Mouse (Mus musculus): ENCODE data around the gene Nckap5. TPM values are rescaled to one million over a fixed set of nuclear protein-coding genes. Genes with fewer than 3 reads are reported as not detected.

Gene Nckap5
- total and polyA plus RNA-seq, 3 experiments = not detected

GRCm38 (mm10) chr1:126766971-126767370 lies 63.6 kb downstream of the Nckap5 start:
- Histone ChIP-seq H3K27ac (ENCODE audit: insufficient read depth, low read depth) (no peak overlapping the region), H3K4me3 (replicated peaks in 1 of 3; ENCODE audit: low read depth in 2 of 3, low read length in 2 of 3, poor library complexity in 1 of 3) (no peak overlapping the region), H3K79me2 (replicated peaks; ENCODE audit: control insufficient read depth, extremely low read depth, insufficient read depth, poor library complexity, severe bottlenecking) (no peaks in the 10 kb centered on the region), H3K9me3 (replicated peaks; ENCODE audit: low read length) (peaks cover 3% of the 10 kb centered on the region), H3K4me2 (ENCODE audit: insufficient read depth, low read depth, poor library complexity, severe bottlenecking) (no peak overlapping the region), H3K36me3 (replicated peaks in 1 of 2; ENCODE audit: control insufficient read depth in 1 of 2, insufficient read depth in 1 of 2, low read length in 1 of 2) (no peaks in the 10 kb centered on the region), H3K9ac (ENCODE audit: insufficient read depth, low read depth) (no peak overlapping the region), H3K4me1 (ENCODE audit: control insufficient read depth in 1 of 2, insufficient read depth in 2 of 2) (peaks cover 0 to 10% of the 10 kb centered on the region in 2 experiments; a peak in 2 of 4 replicates), H3K27me3 (replicated peaks) (no peaks in the 10 kb centered on the region)
- in situ Hi-C loops (cut with MboI; ENCODE audit: low pct_ligation_motif_present, low pct_unique_long_range_greater_than_20kb, low sequenced_read_pairs) = no loop called here
- TF ChIP-seq NELFE (IDR thresholded peaks at IDR 0.05; ENCODE audit: low read depth, low read length) = no peak
- TF ChIP-seq ZC3H11A (IDR thresholded peaks at IDR 0.05; ENCODE audit: low read depth, low read length) = no peak
- TF ChIP-seq MAFK (IDR thresholded peaks at IDR 0.05; ENCODE audit: insufficient replicate concordance, low read length) = no peak
- TF ChIP-seq SMC3 (IDR thresholded peaks at IDR 0.05; ENCODE audit: low read depth, low read length) = no peak
- no peak for TF ChIP-seq ZNF384 (IDR thresholded peaks at IDR 0.05; ENCODE audit: low read depth, low read length)
- no peak for TF ChIP-seq GABPA (IDR thresholded peaks at IDR 0.05; ENCODE audit: insufficient replicate concordance, low read depth, low read length)
- TF ChIP-seq IRF4 (IDR thresholded peaks at IDR 0.05; ENCODE audit: low read depth, low read length) = no peak
- TF ChIP-seq ZKSCAN1 (IDR thresholded peaks at IDR 0.05; ENCODE audit: borderline replicate concordance, low read depth, low read length) = no peak
- no peak for TF ChIP-seq SIN3A (IDR thresholded peaks at IDR 0.05; ENCODE audit: low read length)
- no peak for TF ChIP-seq E2F4 (IDR thresholded peaks at IDR 0.05; ENCODE audit: insufficient replicate concordance, low read depth, low read length)
- dilution Hi-C loops (cut with MboI; ENCODE audit: extremely low pct_ligation_motif_present, extremely low pct_unique_long_range_greater_than_20kb, low sequenced_read_pairs) = no loop called here
- DNase-seq (ENCODE audit: extremely low read depth) = no peak

GRCm38 (mm10) chr1:126765506-126766170 lies 65.0 kb downstream of the Nckap5 start:
- H3K9me3 ChIP-seq (replicated peaks; ENCODE audit: low read length) = peaks cover 7% of the 10 kb centered on the region
- DNase-seq (ENCODE audit: extremely low read depth) = no peak
- H3K4me3 ChIP-seq (replicated peaks in 1 of 3; ENCODE audit: low read depth in 2 of 3, low read length in 2 of 3, poor library complexity in 1 of 3) = no peak overlapping the region
- H3K79me2 ChIP-seq (replicated peaks; ENCODE audit: control insufficient read depth, extremely low read depth, insufficient read depth, poor library complexity, severe bottlenecking) = no peaks in the 10 kb centered on the region
- TF ChIP-seq JUND (conservative IDR thresholded peaks at IDR 0.05; ENCODE audit: low read depth, low read length) = no peak
- no peak for TF ChIP-seq MAX (IDR thresholded peaks at IDR 0.05; ENCODE audit: low read length)
- no peak for TF ChIP-seq CTCF (conservative IDR thresholded peaks at IDR 0.05 in 1 of 2, IDR thresholded peaks at IDR 0.05 in 1 of 2; ENCODE audit: low read depth in 2 of 2, low read length in 2 of 2)
- no peak for TF ChIP-seq IRF4 (IDR thresholded peaks at IDR 0.05; ENCODE audit: low read depth, low read length)
- TF ChIP-seq TBP (conservative IDR thresholded peaks at IDR 0.05; ENCODE audit: low read depth, low read length) = no peak
- no peak for TF ChIP-seq TCF12 (IDR thresholded peaks at IDR 0.05; ENCODE audit: low read depth, low read length)
- no peak for TF ChIP-seq E2F4 (IDR thresholded peaks at IDR 0.05; ENCODE audit: insufficient replicate concordance, low read depth, low read length)
- no peak for TF ChIP-seq ZMIZ1 (IDR thresholded peaks at IDR 0.05; ENCODE audit: low read depth, low read length)
- TF ChIP-seq CHD1 (IDR thresholded peaks at IDR 0.05; ENCODE audit: low read depth, low read length) = no peak
- no peak for TF ChIP-seq MYC (IDR thresholded peaks at IDR 0.05; ENCODE audit: low read depth, low read length)
- TF ChIP-seq ZKSCAN1 (IDR thresholded peaks at IDR 0.05; ENCODE audit: borderline replicate concordance, low read depth, low read length) = no peak
- no peak for TF ChIP-seq MXI1 (IDR thresholded peaks at IDR 0.05; ENCODE audit: low read depth, low read length)
- H3K9ac ChIP-seq (ENCODE audit: insufficient read depth, low read depth) = no peak overlapping the region
- dilution Hi-C loops (cut with MboI; ENCODE audit: extremely low pct_ligation_motif_present, extremely low pct_unique_long_range_greater_than_20kb, low sequenced_read_pairs) (no loop called here), in situ Hi-C loops (cut with MboI; ENCODE audit: low pct_ligation_motif_present, low pct_unique_long_range_greater_than_20kb, low sequenced_read_pairs) (no loop called here)
- no peak overlapping the region for H3K27ac ChIP-seq (ENCODE audit: insufficient read depth, low read depth)
- H3K36me3 ChIP-seq (replicated peaks in 1 of 2; ENCODE audit: control insufficient read depth in 1 of 2, insufficient read depth in 1 of 2, low read length in 1 of 2) = no peaks in the 10 kb centered on the region
- H3K27me3 ChIP-seq (replicated peaks) = no peaks in the 10 kb centered on the region
- H3K4me1 ChIP-seq (ENCODE audit: control insufficient read depth in 1 of 2, insufficient read depth in 2 of 2) = peaks cover 0 to 10% of the 10 kb centered on the region in 2 experiments; a peak in 2 of 4 replicates
- H3K4me2 ChIP-seq (ENCODE audit: insufficient read depth, low read depth, poor library complexity, severe bottlenecking) = no peak overlapping the region
